Mouse (Mus musculus): ENCODE measurements around the gene Rsrc1.

Rsrc1 gene

DNA sequence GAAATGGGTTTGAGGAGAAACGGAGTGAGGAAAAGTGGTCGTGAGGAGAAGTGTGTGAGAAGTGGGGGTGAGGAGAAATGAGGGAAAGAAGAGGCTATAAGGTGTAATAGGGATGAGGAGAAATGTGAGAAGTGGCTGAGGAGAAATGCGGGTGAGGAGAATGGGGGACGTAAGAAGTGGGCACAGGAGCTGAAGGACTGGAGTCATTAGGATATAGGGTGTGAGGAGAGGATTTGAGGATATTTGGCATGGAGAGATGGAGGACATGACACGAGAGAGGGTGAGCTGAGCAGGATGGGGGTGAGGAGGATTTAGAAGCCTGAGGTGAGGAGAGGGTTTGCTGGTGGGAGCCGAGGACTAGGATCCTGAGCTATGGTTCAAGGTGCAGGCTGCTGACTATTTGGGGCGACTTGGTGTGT, 393.2 kb downstream of the Rsrc1 start:
- DNase-seq, result no peak

DNA sequence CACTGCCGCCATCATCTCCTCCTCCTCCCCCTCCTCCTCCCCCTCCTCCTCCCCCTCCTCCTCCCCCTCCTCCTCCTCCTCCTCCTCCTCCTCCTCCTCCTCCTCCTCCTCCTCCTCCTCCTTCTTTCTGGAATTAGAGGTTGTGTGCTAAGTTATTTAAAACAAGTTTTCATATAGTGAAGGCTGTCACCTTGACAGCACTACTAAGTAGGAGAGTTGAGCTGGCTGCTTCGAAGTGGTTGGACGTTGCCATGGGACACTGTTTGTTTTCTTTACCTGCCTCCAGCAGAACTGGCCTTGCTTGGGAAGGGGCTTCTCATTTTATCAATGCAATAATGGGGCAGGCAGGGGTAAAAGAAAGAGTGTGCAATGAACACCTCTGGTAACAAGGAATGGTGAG, 393.9 kb downstream of the Rsrc1 start, which contains the start of gene Gm17402:
TSS of gene Gm17402 (minus strand) at position 101 of the 400 bp plus-strand sequence.
- DNase-seq, result no peak

DNA sequence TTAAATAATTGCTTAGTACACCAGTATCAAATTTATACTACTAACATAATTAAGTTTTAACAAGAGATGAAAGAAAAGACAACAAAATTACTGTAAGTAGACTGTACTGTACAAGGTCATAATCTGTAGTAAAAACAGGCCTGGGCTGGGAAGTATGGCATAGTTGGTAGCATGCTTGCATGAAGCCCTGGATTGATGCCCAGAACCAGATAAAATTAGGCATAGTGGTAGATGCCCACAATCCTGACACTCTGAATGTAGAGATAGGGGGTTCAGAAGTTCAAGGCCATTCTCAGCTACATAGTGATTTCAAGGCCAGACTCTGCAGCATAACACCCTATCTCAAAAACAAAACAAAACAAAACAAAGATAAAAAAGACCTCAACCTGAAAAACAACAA, 397.0 kb downstream of the Rsrc1 start:
- DNase-seq, result no peak

Measured in layer of hippocampus, adult 9-11 months (tissue).